Mouse (Mus musculus) kidney, adult 8-10 months (tissue): ENCODE results near the gene Crybb1.
A peak's percentile ranks its signal among the peaks of the same experiment; 100 is the strongest.

Experiments
- DNase-seq, 2 experiments: peaks; one replicate each; pipeline ENCODE4 v3.0.0; 2022

Crybb1 gene

GRCm38 (mm10) chr5:112237866-112238570 is 17.6 kb upstream of the Crybb1 start:
- DNase-seq, result no peak

- no peak for DNase-seq
These were observed 16.7 kb upstream of the Crybb1 start for GRCm38 (mm10) chr5:112238781-112239482.

- peak; percentile 62 to 90 for DNase-seq
These were observed 14.9 kb upstream of the Crybb1 start for GRCm38 (mm10) chr5:112240761-112241160.

GRCm38 (mm10) chr5:112241849-112242248 is 13.8 kb upstream of the Crybb1 start:
- DNase-seq, result no peak

- DNase-seq, result peak; percentile 67 to 68
These were observed 13.2 kb upstream of the Crybb1 start for GRCm38 (mm10) chr5:112242361-112242778.

GRCm38 (mm10) chr5:112243041-112243440 is 12.6 kb upstream of the Crybb1 start:
- peak in 1 of 2 experiments; percentile 32 for DNase-seq

- no peak for DNase-seq
These were observed 11.9 kb upstream of the Crybb1 start for GRCm38 (mm10) chr5:112243539-112244274.

GRCm38 (mm10) chr5:112244275-112244562 is 11.4 kb upstream of the Crybb1 start:
- no peak for DNase-seq

GRCm38 (mm10) chr5:112244890-112245615 is 10.6 kb upstream of the Crybb1 start:
- no peak for DNase-seq

GRCm38 (mm10) chr5:112247399-112247798 is 8.2 kb upstream of the Crybb1 start:
- DNase-seq, result no peak

GRCm38 (mm10) chr5:112249106-112249505 is 6.5 kb upstream of the Crybb1 start:
- no peak for DNase-seq

- peak in 1 of 2 experiments; percentile 21 for DNase-seq
These were observed 3.2 kb upstream of the Crybb1 start, which contains the start of gene Cryba4 for GRCm38 (mm10) chr5:112252400-112252799. Gene Cryba4 (minus strand): TSS chr5:112252518.

GRCm38 (mm10) chr5:112253169-112253568 is 2.4 kb upstream of the Crybb1 start:
- DNase-seq, result peak; percentile 39 to 42

- no peak for DNase-seq
These were observed 1.3 kb upstream of the Crybb1 start for GRCm38 (mm10) chr5:112254282-112254806.

- no peak for DNase-seq
These were observed 842 bp downstream of the Crybb1 start for GRCm38 (mm10) chr5:112256457-112256856.

GRCm38 (mm10) chr5:112257896-112258295 is 2.3 kb downstream of the Crybb1 start:
- no peak for DNase-seq

- no peak for DNase-seq
These were observed 4.4 kb downstream of the Crybb1 start for GRCm38 (mm10) chr5:112259862-112260650.

- DNase-seq, result no peak
These were observed 5.2 kb downstream of the Crybb1 start for GRCm38 (mm10) chr5:112260818-112261217.

GRCm38 (mm10) chr5:112264099-112264498 is 8.5 kb downstream of the Crybb1 start:
- no peak for DNase-seq

GRCm38 (mm10) chr5:112265110-112265509 is 9.5 kb downstream of the Crybb1 start:
- no peak for DNase-seq

GRCm38 (mm10) chr5:112265515-112265914 is 9.9 kb downstream of the Crybb1 start:
- DNase-seq, result no peak
